Mouse (Mus musculus) adrenal gland (tissue): ENCODE results near the gene Nfatc2.

Experiments
- intact Hi-C: fragments of 180-260 bp; cut with DNase I; formaldehyde crosslinking; loops from one replicate; pipeline ENCODE4 v1.15.1; 2025

The Nfatc2 gene

DNA sequence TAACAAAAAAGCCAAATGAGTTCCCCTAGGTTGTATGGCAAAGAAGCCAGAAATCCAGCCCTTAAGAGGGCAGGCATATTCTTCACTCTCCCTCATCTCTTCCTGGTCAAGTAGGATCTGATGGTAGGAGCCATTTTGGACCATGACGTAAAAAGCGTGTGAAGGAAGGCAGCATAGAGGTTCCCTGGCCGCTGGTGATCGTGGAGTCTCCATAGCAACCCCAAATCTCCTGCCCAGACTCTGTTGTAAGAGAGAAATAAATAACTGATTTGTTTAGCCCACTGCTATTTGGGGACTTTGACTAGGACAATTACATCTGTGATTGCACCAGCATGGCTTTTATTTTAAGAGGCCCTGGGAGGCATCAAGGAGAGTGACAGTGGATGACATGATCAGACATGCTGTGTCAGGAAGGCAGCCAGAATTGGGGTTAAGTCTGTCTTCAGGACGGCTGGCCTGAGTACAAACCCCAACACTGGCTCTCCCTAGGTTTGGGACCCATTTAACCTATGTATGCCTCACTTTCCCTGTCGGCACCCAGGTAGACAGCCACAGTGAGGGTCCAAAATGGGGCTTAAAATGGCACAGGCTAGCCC lies 8.3 kb upstream of the Nfatc2 start:
- intact Hi-C loops, result no loop called here

DNA sequence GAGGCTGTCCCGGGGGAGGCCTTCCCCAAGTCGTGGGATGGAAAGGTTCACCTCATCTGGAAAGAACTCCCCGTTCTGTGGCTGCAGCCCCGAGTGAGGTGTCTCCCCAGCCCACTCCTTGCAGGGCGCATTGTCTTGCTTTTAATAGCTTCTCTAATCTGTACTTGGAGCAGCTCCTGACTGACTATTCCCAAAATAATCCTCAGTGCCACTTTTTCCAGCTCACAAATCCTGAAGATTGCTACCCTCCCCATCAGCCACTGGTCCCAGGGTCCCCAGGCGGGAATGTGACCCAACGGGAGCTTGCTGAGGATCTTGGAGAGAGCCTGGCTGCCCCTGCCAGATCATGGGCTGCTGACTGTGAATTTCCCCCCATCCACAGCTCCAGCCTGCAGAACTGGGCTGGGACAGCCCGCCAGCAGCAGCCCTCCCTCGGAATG lies 6.7 kb upstream of the Nfatc2 start:
- intact Hi-C loops, result no loop called here

- intact Hi-C loops, result no loop called here
Observed at GRCm38 (mm10) chr2:168604655-168605070, 3.2 kb upstream of the Nfatc2 start.

DNA sequence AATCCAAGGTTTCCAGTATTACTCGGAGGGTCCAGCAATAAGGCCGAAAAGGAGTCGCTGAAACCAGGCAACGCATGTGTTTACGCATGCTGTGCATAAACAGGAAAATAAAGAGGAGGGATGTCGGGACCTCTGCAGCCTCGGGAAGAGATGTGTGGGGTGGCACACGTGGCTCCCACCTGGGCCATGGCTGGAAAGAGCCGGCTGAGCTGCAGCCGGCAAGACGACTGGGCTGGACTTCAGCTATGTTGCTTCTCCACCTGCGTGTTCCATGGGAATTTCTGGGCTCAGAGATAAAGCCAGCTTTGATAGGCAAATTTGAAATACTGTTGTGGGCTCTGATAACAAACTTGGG lies 907 bp upstream of the Nfatc2 start:
- intact Hi-C loops, result no loop called here

- intact Hi-C loops, result no loop called here
Observed at GRCm38 (mm10) chr2:168600750-168601490, 537 bp downstream of the Nfatc2 start.

GRCm38 (mm10) chr2:168595693-168596092 lies 5.8 kb downstream of the Nfatc2 start:
- intact Hi-C loops, result no loop called here

GRCm38 (mm10) chr2:168593676-168594075 lies 7.8 kb downstream of the Nfatc2 start:
- intact Hi-C loops, result no loop called here

- intact Hi-C loops, result no loop called here
Observed at GRCm38 (mm10) chr2:168593004-168593403, 8.5 kb downstream of the Nfatc2 start.

- intact Hi-C loops, result no loop called here
Observed at GRCm38 (mm10) chr2:168591076-168591475, 10.4 kb downstream of the Nfatc2 start.

GRCm38 (mm10) chr2:168590556-168590955 lies 10.9 kb downstream of the Nfatc2 start:
- intact Hi-C loops, result no loop called here

DNA sequence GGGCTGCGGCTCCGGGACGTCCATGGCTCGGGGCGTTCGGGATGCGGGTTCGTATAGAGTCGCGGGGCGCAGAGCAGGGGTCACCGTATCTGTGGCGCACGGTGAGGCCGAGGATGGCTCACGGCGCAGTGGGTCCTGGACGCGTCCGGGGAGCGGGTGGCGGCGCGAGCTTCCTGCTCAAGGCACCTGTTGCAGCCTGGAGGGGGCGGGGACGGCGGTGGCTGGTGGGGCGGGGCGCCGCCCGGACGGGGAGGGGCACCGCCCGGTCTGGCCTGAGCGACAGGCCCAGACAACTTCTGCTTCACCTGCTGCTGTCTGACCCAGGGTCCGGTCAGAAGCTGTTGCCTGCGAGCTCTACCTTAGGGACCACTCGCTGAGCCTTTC lies 11.3 kb downstream of the Nfatc2 start:
- intact Hi-C loops, result no loop called here

GRCm38 (mm10) chr2:168589368-168590167 lies 11.9 kb downstream of the Nfatc2 start:
- intact Hi-C loops, result no loop called here

DNA sequence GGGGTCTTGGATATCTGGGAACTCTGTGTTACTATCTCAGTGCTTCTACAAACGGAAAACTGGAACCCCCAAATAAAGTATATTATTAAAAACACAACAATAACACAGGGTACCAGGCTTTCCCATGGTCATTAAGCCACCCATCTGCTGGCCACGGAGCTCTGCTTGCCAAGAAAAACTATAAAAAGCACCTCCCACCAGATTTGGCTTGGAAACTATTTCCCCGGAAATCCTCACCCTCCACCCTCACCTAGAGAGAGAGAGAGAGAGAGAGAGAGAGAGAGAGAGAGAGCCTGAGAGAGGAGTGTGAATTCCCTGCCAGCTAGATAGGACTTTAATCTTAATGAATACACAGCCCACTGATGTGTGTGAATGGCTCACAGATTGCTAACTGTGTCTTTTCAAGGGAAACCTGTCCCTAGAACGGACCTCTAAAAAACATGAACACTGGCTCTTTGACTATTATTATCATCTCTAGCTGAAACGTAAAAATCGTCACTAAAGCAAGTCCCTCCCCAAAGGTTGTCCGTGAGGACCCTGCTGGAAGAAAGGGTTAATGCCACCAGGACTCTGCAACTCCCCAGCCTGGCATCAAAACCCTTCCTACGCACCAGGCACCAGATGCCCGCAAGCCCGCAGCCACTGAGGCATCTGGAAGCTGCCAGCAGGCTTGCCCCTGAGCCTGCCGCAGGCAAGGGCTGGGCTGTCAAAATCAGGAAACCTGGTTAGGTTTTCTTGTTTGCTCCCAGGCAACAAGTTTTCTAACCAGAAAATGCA lies 12.7 kb downstream of the Nfatc2 start:
- intact Hi-C loops, result no loop called here

DNA sequence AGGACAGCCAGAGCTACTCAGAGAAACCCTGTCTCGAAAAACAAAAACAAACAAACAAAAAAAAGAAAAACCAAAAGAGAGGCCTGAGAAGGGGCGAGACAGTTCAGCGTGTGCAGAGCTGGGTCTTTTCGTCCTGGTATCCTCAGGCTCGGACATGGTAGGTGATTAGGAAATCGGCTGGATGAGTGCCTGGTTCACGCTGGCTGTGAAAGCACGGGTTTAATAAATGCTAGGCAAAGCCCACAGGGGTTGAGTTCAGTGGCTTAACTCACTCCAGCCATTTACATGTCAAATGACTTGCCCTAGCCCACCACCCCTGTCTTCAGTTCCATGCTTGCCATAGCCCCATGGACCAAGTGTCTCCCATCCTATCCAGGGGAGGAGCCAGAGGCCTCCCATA lies 14.3 kb downstream of the Nfatc2 start:
- intact Hi-C loops, result no loop called here

DNA sequence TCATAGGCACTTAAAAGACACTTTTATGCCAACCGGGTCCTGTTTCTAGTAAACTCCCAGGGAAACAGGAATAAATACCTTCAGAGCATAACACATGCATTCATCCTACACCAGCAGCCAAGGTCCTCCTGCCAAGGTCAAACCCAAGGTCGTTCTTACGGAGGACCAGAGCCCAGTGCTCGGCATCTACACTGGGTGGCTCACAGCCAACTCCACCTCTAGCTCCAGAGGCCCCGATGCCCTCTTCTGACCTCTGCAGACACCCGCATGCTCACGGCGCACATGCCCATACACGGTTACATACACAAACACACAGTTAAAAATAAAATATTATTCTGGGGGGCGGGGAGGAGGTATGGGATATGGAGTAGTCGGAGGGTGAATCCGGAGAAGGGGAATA lies 14.9 kb downstream of the Nfatc2 start:
- intact Hi-C loops, result no loop called here

- intact Hi-C loops, result loop anchor here (5.0 kb wide), 1 partner anchor 43 kb away; no protein-coding TSS in a partner anchor
Observed at GRCm38 (mm10) chr2:168584857-168585256, 16.6 kb downstream of the Nfatc2 start.

DNA sequence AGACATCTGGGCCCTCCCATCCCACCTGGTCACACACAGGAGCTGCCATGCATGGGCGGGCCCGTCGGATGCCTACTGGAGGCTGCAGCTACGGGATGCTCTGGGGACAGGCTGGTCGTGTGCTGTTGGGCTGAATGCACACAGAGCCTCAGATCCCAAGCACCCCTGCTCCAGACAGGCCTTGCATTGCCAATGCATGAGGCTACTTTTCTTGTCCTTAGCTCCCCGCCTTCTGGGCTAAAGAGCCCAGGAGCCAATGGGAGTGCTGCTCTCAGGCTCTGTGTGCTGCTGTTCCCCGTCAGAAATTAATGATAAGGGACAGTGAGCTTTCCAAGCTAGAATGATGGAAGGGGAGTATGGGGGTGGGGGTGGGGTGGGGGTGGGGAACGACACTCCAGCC lies 17.0 kb downstream of the Nfatc2 start:
- intact Hi-C loops, result loop anchor here (5.0 kb wide), 1 partner anchor 42 kb away; no protein-coding TSS in a partner anchor

GRCm38 (mm10) chr2:168583084-168583483 lies 18.4 kb downstream of the Nfatc2 start:
- intact Hi-C loops, result loop anchor here (5.0 kb wide), 1 partner anchor 41 kb away; no protein-coding TSS in a partner anchor

GRCm38 (mm10) chr2:168581207-168581854 lies 20.1 kb downstream of the Nfatc2 start:
- intact Hi-C loops, result loop anchor here (5.0 kb wide), 1 partner anchor 39 kb away; no protein-coding TSS in a partner anchor

GRCm38 (mm10) chr2:168580295-168580915 lies 21.1 kb downstream of the Nfatc2 start:
- intact Hi-C loops, result loop anchor here (5.0 kb wide), 1 partner anchor 38 kb away; no protein-coding TSS in a partner anchor
